Mouse (Mus musculus) cerebellum, adult 9-11 months (tissue): ENCODE measurements around the gene Tmem158.
A peak's percentile ranks its signal among the peaks of the same experiment; 100 is the strongest.

Experiments used
- DNase-seq: peaks from one replicate; pipeline ENCODE4 v3.0.0; 2022

The Tmem158 gene

DNA sequence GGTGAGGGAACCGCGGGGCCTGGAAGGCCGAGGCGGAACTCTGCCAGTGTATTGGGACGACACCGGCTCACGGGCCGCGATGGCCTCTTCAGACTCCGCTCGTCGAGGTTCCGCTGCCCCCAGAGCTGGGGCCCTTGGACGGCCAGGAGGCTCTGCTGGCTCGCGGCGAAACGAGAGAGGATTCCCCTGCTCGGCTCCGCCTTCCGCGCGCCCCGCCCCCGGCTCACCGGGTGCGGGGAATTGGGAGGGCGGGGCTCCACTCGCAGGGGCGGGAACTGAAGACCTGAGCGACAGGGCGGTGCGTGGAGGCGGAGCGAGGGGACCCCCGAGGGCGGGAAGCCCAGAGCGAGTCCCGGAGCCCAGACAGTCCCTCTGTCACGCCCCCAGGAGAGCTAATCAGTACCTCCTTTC, at the start of gene Tmem158:
Tmem158 (minus strand) TSS at position 154 of the 411 bp plus-strand sequence.
- DNase-seq: peak; percentile 73

DNA sequence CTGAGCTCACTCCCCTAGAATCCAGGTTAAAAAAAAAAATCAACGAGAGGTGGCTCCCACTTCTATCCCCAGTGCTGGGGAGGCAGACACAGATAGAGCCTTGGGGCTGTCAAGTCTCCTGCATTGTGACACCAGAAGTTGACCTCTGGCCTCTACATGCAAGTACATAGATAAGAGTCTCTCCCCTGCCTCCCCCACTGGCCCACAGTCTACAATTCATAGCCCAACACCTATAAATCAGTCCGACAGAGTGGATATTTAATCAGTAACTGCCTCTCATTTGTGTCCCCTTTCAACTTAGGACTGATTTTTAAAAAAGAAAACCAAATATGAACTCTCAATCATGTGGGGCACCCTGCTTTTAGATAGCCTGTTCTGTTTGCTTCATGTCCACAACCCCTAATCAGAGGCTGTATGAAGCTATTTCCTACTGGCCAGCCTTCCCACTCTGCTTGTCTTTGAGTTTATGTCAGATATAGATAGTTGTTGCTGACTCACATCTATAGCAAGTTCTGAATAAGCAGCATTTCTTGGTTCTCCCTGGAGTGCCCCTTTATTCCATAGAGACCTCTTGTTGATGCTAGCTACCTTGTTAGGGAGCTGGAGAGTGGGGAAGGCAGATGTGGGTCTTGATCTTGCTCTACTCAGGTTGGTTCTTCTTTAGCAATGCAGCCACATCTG, 49.3 kb upstream of the Tmem158 start:
- no peak for DNase-seq

DNA sequence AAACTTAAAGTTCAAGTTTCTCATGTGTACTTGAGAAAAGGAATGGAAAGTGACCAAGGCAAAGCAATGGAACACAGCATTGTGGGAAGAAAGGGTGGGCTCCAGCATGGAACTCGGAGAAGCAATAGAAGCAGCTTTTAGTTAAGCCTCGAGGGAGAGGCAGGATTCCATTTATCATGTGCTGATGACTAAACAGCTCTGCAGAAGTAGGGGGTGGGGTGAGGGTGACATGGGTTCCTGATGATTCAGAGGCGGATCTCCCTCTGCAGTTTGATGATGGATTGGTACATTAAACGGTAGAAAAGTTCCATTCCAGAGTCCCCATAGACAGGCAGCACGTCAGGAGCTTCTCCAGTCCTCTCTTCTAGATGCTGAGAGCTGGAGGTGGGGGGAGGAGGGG, 48.5 kb upstream of the Tmem158 start:
- no peak for DNase-seq

DNA sequence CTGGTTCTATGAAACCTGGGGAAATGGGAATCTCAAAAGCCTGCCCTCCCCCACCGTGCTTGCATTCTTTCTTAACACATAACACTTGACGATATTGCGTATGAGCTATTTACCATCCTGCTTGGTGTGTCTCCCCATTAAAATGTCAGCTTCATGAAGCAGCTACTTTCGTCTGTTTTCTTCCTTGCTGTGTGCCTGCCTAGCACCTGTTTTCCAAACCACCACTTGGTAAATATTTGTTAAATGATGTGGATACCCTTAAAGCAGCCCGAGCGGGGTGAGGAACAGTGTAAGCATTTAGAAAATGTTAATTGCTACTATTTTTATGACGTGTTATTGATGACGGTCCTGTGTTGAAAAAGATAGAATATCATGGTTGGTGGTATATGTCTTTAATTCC, 44.4 kb upstream of the Tmem158 start:
- no peak for DNase-seq

DNA sequence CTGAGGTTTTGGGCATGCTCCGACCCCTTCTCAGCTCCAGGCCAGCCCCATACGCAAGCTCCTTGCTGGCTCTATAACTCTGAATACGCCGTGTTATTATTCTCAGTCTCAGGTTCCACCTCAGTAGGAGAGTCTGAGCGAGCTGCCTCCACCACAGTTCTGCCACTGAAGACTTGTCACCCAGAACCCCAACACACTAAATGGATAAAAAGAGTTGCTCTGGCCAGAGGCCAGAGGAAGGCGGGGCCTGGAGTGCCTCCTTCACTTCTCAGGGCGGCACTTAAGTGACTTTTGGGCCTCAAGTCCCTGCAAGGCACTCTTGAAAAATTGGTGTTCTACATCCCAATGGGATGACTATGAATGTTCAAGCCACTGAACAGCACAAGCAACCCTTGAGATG, 43.4 kb upstream of the Tmem158 start:
- no peak for DNase-seq

DNA sequence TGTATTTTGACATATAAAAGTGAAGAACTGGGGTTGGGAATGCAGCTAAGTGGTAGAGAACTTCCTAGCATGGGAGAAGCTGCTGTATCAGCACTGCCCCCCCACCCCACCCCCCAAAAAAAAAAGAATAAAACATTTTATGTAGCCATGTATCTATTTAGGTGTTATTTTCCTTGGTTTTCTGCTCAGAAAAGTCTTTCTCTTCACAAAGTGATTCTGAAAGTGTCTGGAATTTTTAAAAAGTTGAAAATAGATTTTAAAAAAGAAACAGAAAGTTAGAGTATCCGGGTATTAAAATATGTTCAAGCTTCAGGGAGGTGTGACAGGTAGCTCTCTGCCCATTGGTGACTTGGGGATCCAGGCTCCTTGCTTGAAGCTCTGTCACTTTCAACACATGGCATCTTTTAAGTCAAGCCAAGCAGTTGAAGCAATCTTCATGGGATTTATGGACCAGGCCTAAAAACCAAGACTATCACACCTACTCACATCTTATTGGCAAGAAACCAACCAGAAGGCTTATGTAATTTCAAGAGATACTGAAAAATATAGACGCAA, 42.3 kb upstream of the Tmem158 start:
- no peak for DNase-seq

DNA sequence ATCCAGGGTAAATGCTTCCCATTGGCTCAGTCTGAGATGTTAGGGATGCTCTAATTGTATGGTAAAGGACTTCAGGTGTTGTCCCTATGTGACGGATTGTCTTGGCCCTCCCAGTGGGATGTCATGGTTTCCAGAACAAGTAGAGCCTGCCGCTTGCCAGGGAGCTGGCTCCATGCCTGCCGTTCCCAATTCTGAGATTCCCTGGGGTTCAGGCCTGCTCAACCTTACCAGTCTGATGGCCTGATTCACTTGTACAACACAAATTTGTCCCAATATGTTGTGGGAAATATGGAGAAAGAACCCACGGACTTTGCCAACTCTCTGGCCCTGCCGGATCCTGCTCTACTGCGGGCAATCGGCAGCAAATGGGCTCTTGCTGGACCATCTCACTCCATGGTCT, 37.3 kb upstream of the Tmem158 start:
- DNase-seq: peak; percentile 81

DNA sequence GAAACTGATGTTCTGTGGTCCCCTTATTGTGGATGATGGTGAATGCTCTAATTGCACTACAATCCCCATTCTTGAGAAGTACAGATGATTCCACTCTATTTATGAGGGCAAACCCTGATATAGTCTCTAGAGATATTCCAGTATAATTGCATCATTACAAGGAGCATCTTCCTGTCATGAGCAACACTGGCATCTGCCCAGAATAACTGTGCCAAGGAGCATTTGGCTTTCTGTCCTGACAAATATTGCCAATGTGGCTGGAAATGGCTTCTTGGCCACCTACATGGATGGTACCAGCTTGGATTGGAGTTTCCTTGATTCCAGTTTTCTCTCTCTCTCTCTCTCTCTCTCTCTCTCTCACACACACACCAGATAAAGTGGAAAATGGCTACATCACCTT, 35.7 kb upstream of the Tmem158 start:
- DNase-seq: peak; percentile 88

DNA sequence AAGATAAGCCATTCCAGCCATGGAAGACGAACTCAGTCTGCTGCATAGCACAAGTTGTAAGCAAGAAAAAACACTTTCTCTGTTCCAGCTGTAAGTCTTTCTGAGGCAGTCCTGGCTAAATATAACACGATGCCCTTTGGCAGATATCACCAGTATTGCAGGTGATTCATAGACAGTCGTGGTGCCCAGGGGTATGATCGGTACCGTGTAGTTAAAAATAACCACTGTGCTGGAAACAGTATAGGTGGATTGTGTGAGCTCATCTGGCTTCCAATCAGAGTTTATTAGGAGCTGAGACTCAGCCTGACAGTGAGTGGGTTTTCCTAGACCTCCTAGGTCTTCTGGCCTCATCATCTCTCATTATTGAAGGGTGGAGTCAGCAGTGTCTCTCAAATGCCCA, 34.0 kb upstream of the Tmem158 start:
- no peak for DNase-seq

DNA sequence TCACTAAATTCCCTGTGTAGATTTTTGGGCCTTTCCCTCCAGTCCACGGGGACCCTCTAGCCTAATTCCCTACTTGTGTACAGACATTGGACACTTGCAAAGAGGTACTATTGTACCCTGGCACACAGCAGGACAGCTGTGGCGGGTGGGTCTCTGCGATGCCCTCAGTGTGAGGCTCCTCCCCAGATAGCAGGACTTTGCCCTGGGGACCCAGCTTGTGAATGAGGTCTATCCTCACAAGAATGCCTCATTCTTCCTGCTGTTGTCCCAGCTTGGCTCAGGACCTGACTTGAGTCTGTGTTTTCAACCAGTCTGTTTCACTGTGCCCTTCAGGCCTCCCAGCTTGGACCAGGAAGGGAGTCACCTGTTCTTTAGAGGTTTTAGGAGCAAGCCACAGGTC, 27.8 kb upstream of the Tmem158 start:
- DNase-seq: no peak

DNA sequence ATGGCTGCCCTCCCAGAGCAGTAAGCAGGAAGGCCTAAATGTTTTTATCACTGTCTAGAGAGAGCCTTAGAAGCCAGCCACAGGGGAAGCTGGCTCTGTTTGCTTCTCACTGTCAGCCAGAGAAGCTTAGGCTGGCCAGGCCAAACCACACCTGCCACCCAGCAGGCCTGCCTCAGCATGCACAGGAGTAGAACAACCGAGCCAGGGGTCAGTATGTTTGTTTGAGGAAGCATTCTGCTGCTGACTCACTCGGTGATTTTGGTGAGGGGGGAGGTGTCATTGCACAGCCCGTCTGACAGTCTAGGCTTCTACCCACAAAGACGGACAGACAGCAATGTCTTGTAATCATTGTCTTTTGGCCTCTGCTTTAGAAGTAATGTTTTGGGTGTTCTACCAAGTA, 25.1 kb upstream of the Tmem158 start:
- DNase-seq: peak; percentile 32

DNA sequence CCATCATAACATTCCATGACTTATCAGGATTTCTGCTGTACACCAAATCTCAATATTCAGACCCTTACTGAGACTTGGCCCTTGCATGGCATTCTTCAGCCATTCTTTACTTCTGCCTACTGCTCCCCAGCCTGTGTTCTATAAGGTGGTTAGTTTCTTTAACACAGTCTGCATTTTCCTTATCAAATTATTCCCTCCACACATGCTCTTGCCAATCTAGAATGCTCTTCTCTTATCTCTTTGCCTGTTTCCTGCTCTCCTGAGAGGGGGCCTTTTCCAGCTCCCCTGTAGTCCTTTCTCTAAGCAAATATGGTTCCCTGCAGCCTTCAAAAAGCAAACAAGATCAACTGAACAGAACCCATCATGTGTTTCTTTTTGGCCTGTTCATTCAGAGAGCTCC, 20.2 kb upstream of the Tmem158 start:
- no peak for DNase-seq

DNA sequence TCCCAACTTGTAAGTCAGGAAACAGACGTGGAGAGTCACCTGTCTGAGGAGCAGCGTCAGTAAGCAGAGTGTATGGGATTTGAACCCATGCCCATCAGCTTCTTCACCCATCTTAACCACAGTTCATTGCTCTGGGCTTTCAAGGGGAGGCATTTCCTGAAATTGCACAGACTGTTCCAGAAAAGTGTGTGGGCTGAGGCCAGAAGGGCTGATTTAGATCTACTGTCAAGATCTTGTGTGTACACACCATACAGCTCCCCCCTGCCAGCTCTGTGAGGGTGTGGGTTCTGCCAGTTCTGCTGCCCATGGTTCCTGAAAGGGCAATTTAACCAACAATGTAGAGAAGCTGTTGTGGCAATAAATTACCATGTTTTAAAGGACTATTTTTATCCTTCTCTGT, 17.4 kb upstream of the Tmem158 start:
- no peak for DNase-seq

DNA sequence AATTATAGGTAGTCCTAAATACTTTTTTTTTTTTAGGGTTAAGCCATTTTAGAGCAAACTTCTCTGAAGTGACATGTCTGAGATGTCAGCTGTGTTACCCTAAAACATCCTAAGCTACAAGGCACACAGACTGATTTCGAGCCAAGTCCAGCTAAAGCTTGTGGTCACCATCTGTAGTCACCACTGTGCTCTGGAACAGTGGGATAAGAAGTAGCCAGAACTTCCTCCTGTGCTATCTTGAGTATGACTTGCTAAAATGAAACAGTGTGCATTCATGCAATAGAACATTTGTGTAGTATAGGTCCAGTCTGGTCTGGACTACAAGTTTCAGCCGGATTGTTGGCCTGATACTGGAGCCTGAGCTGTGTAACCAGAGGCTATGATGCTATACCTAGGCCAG, 14.8 kb upstream of the Tmem158 start:
- no peak for DNase-seq

DNA sequence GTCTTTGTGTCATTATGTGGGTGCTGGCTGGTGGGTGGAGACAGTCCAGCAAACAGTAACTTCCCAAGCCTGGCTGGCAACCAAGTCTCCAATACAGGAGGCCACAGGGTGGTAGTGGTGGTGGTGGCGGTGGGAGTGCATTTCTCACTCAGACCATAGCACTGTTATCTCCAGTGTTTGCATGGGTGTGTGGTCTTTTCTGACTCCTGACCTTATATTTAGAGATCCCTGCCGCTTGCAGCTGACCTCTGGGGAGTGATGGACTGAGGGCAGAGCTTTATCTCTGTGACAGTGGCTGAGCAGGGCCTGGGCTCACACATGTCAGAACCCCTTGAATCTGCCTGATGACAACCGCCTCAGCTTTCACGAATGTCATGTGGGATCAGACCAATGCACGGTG, 14.1 kb upstream of the Tmem158 start:
- no peak for DNase-seq

DNA sequence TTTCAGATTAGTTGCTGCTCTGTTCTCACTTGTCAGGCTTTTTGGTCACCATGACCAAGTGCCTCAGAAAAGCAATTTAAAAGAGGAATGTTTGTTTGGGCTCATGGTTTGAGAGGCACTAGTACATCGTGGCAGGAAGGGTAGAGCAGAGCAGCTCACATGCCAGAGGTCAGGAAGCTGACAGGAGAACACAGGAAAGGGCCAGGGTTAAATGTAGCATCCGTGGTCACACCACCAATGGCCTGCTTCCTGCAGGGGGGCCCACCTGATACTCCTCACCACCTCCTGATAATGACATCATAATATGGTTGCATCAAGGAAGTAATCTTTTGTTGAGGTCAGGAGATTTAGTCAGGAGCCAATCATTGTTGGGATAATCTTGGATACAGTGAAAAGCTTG, 13.3 kb upstream of the Tmem158 start:
- DNase-seq: no peak

DNA sequence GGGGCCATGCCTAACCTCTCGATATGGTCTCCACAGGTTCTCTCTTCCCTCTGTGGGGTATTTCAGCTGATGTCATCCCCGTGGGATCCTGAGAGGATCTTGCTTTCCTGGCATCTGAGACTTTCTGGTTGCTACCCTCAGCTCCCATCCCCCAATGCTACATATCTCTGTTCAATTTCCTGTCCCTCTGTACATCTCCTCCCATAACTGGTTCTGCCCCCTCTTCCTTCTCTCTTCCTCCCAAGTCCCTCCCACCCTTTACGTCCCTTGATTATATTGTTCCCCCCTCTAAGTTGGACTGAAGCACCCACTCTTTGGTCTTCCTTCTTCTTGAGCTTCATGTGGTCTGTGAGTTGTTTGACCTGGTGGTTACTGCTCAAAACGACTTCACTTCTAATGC, 11.0 kb upstream of the Tmem158 start:
- no peak for DNase-seq

DNA sequence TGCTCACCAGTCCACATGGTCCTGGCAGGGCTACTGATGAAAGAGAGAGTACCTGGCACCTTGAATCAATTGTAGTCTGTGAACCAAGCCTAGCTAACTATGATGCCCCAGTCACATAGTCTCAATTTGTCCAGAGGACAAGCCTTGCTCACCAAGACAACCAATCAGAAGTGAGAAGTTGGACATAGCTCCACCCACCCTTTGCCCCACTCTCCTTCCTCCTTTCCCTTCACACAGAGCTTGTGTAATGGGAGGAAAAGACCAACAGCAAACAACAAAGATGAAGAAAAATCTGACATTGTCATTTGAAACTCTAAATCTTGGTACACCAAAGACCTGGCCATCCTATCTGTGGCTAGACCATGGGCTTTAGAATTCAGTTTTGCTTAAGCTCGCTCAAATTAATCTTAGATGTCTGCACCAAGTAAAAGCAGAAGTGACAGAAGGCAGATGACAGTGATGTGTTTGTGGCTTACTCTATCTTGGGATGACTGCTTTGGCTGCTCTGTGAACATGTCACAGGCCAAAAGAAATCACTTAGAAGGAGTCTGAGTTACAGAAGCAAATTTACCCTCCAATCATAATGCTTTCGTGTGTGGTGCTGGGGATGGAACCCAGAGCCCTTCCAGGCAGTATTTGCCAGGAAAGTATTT, 9.5 kb upstream of the Tmem158 start:
- DNase-seq: no peak

DNA sequence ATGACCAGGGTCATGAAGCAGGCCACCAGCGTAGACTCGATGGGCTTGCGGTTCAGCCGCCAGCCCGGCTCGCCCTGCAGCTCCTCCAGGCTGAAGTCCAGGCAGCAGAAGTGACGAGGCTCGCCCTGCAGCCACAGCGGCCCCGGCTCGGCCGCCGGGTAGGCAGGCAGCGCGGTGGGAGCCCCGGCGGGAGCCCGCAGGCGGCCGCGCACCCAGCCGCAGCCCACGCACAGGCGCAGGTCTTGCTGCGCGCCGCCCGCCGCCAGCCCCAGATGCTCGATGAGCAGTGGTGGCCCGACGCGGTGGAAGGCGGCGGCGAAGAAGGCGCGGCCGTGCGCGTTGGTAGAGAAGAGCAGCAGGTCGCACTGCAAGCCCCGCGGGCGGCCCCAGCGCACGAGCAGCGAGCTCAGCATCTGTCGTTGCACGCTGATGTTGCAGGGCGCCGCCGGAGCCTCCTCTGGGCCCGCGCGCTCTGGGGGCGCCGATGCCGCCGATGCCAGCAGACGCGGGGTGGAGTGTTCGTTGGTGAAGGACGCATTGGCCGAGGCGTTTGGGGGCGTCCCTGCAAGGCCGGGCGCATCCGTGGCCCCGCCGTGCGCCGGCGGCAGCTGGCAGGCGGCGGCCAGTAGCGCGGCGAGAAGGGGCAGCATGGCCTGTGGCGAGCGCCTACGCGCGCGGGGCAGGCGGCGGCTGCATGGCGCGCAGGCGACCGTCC, 511 bp downstream of the Tmem158 start:
- DNase-seq: peak; percentile 80

DNA sequence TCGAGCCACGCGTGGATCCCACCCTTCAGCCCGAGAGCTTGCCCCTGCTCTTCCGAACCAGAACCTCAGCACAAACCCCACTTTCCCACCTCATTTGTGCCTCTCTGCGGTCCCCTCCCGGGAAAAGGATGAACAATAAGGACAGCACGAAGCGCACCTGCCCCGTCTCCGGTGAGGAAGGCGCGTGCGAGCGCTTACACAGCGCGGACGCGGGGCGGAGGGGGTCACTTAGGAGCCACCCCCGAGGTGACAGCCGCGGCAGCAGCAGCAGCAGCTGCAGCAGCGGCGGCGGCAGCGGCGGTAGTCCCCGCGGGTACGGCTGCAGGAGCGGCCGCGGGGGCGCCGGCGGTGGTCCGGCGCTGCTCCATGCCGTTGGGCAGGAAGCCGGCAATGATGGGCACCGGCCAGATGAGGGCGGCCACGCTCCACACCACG, 1.1 kb downstream of the Tmem158 start:
- no peak for DNase-seq

DNA sequence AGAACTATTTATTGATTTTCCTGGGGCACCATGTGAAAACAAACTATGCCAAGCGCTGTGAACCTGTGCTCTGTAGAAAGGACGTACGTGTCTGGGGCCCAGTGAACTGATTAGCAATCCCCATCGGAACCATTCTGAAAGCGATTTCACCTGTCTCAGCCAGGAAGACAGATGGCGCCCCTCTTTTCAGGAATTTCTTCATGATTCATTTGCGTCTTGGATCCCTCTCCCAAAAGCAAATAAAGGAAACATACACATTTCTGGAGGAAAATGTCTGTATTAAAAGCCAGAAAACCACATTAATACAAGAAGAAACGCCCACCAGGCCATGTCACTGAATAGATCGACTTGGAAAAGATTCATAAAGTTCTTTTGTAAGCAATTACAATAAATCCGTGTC, 1.8 kb downstream of the Tmem158 start:
- DNase-seq: peak; percentile 5

DNA sequence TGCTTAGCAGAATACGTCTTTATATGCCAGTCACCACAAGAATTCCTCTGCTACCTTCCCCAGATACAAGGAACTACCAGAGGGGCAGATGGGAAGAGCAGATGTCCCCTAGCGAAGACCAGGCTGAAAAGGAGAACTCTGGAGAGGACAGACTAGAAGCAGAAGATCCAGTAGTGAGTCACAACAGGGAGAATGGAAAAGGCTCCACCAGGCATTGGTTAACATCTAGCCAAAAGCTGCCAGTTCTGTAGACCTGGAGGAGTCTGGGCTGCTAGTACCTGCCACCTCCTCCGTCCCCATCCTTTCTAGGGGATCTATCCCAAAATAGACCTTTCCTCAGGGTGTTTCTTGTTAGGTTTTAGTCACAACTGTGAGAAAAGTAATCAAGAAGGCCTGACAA, 4.8 kb downstream of the Tmem158 start:
- DNase-seq: no peak

DNA sequence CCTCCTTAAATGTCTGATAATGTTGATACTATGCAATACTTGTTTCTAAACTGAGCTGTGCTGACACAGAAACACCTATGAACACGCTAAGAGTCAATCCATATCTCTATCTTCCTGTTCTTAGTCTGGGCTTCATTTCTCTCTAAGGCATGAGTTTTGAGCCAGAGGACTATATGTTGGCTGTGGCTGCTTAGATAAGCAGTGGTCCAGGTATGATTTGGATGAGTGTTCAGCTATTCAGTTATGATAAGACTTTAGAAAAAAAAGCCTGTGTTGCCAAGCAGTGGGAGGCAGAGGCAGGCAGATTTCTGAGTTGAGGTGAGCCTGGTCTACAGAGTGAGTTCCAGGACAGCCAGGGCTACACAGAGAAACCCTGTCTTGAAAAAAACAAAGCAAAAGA, 12.6 kb downstream of the Tmem158 start:
- DNase-seq: no peak

DNA sequence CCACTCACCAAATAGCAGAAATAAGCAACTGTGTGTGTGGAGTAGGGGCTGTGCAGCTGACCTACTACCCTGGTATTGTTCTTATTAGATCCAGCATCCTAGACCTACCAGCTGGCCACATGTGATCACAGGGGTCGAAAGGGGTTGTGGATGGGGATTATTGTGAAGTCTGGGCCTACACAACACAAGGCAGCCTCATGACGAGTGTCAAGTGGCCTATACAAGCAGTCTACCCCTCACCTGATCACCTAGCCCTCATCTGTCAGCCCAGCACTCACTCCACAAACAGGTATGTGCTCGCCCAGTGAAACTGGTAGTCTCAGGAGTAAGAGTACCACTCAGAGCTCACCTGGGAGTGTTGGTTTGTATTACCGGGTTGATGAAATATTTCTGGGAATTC, 15.4 kb downstream of the Tmem158 start:
- no peak for DNase-seq
